Mouse (Mus musculus) E14TG2a.4 (cell line): ENCODE data around the gene Spg7.

Source experiments
- H3K27me3 ChIP-seq: 2 replicates; pipeline ENCODE4 v1.6.1; 2014; ENCODE audit warnings: low read length, control low read depth; ENCODE audit not compliant: insufficient read depth
- H3K36me3 ChIP-seq: 2 replicates; pipeline ENCODE4 v1.6.1; 2014; ENCODE audit warnings: low read length, control low read depth; ENCODE audit not compliant: insufficient read depth
- H3K4me1 ChIP-seq: replicated peaks from 2 replicates; pipeline ENCODE4 v1.6.1; 2014; ENCODE audit warnings: low read depth, low read length, control low read depth
- H3K4me3 ChIP-seq: replicated peaks from 2 replicates; pipeline ENCODE4 v1.5.1; 2014; ENCODE audit warnings: mild to moderate bottlenecking, low read length
- H3K9me3 ChIP-seq: 2 replicates; pipeline ENCODE4 v1.6.1; 2014; ENCODE audit warnings: low read length, control low read depth
- CTCF ChIP-seq: conservative IDR thresholded peaks from 2 replicates; pipeline ENCODE4 v1.5.1; 2014; ENCODE audit warnings: low read length
- NANOG ChIP-seq: IDR thresholded peaks from 2 replicates; pipeline ENCODE4 v1.6.1; 2014; ENCODE audit warnings: borderline replicate concordance, low read length, mixed read lengths
- POU5F1 ChIP-seq: IDR thresholded peaks from 2 replicates; pipeline ENCODE4 v1.6.1; 2014; ENCODE audit warnings: low read length, borderline replicate concordance

Gene Spg7

DNA sequence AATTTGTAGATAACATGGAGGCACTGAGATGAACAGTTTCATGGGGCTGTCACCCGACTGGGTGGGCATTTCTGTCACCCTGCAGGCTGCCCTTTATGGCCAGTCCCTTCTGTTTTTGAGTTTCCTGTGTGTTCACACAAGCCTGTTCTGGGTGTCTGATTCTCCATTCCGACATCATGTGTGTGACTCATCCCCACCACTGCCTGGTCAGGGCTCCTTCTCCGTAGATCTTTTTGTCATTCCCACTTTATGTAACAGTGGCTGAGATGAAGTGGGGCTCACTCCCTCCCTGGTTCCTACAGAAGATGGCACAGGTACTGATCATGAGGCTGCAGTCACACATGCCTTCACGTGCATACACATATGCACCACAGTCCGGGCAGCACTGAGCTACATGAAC lies 59.9 kb downstream of the Spg7 start:
- Histone ChIP-seq H3K4me1 (peaks cover 28% of the 10 kb centered on the region), H3K27me3 (peaks cover 61% of the 10 kb centered on the region), H3K36me3 (no peaks in the 10 kb centered on the region), H3K9me3 (no peaks in the 10 kb centered on the region), H3K4me3 (no peak overlapping the region)
- no peak for TF ChIP-seq NANOG
- TF ChIP-seq POU5F1 = no peak
- no peak for TF ChIP-seq CTCF

DNA sequence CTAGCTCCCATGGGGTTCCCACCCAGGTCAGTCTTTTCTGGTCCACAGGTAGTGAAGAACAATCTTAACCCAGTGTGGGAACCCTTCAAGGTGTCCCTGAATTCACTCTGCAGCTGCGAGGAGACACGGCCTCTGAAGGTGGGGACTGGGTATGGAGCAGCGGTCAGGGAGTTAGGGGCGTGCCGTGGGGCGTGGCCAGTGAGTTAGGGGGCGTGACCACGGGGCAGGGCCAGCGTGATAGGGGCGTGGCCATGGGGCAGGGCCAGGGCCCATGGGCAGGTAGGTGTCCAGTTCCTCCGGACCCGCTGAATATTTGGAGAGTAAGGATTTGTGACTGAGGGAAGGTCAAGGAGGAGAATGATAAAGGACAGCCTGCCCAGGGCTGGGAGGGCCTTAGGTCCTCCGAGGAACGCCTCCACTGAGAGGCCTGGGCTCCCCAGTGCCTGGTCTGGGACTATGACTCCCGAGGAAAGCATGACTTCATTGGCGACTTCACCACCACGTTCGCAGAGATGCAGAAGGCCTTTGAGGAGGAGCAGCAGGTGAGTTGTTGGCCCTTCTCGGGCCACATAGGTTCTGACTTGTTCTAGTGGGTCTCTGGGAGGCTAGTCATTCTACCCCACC lies 63.6 kb downstream of the Spg7 start:
- peaks cover 27% of the 10 kb centered on the region for H3K4me1 ChIP-seq
- H3K36me3 ChIP-seq = no peaks in the 10 kb centered on the region
- no peaks in the 10 kb centered on the region for H3K9me3 ChIP-seq
- TF ChIP-seq NANOG = no peak
- TF ChIP-seq CTCF = no peak
- no peak for TF ChIP-seq POU5F1
- peak overlapping the region; percentile 57 for H3K4me3 ChIP-seq
- peaks cover 47% of the 10 kb centered on the region for H3K27me3 ChIP-seq

DNA sequence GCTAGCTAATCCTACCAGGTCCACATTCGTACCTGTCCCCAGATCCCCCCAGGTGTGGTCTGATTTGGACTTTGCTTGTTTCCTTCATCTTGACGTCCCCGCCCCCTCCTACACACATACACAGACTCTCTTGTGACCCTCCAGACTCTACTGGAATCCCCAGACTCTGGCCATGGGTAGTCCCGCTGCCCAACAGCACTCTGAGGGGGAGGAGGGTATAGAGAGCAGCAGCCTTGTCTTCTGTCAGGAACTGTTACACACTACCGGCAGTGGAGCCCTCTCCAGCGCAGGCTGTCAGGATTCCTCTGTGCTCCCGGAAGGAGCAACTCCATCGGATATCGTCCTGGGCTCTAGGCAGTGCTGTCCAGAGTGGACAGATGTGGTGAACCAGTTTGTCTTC lies 68.3 kb downstream of the Spg7 start:
- TF ChIP-seq POU5F1 = no peak
- TF ChIP-seq NANOG = no peak
- TF ChIP-seq CTCF = no peak

DNA sequence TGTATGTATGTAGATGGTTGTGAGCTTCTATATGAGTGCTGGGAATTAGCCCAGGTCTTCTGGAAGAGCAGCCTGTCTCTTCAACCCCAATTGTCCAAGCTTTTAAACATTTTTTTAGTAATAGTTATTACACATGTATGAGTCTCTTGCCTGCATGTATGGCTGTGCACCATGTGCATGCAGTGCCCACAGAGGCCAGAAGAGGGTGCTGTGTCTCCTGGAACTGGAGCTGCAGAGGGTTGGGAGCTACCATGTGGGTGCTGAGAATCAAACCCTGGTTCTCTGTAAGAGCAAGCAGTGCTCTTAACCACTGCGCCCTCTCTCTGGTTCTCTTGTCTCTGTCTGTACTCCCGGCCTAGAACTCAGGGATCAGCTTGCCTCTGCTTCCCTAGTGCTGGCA lies 70.2 kb downstream of the Spg7 start:
- TF ChIP-seq CTCF = peak; percentile 40
- no peak for TF ChIP-seq POU5F1
- Histone ChIP-seq H3K27me3 (peaks cover 20% of the 10 kb centered on the region; the same call in 1 of the 2 replicates), H3K4me3 (no peak overlapping the region), H3K4me1 (peaks cover 9% of the 10 kb centered on the region), H3K36me3 (no peaks in the 10 kb centered on the region), H3K9me3 (peaks cover 24% of the 10 kb centered on the region)

More for the DNA sequence above, 68.3 kb downstream of the Spg7 start:
- peaks cover 8% of the 10 kb centered on the region for H3K9me3 ChIP-seq
- H3K36me3 ChIP-seq = no peaks in the 10 kb centered on the region
- H3K27me3 ChIP-seq = peaks cover 21% of the 10 kb centered on the region; the same call in 1 of the 2 replicates
- no peak overlapping the region for H3K4me3 ChIP-seq
- peaks cover 21% of the 10 kb centered on the region for H3K4me1 ChIP-seq

DNA sequence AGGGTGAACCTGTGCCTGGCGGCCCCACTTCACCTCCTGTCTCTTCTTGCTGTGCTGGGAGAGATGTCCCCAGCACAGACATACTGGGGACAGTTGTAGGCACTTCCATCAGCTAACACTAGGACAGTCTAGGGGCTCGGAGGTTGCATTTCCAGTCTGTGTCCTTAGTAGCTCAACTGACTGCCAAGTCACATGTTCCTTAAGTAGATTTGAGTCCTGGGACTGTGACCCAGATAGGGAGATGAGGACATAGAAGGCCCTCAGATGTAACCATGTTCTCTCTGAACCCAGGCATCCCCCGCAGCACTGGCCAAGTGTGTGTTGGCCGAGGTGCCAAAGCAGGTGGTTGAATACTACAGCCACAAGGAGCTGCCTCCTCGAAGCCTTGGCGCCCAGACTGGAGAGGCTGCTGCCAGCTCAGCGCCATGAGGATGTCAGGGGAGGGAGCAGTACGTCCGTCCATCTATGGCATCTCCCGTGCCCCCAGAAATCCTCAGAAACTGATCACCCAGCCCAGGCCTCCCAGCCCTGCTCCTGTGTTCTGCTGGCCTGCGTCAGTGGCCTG lies 71.5 kb downstream of the Spg7 start:
- H3K4me3 ChIP-seq = no peak overlapping the region
- TF ChIP-seq CTCF = no peak
- no peak for TF ChIP-seq POU5F1
- no peak for TF ChIP-seq NANOG
- peaks cover 37% of the 10 kb centered on the region for H3K9me3 ChIP-seq
- peaks cover 13% of the 10 kb centered on the region; the same call in 1 of the 2 replicates for H3K27me3 ChIP-seq
- H3K4me1 ChIP-seq = peaks cover 9% of the 10 kb centered on the region
- H3K36me3 ChIP-seq = no peaks in the 10 kb centered on the region

DNA sequence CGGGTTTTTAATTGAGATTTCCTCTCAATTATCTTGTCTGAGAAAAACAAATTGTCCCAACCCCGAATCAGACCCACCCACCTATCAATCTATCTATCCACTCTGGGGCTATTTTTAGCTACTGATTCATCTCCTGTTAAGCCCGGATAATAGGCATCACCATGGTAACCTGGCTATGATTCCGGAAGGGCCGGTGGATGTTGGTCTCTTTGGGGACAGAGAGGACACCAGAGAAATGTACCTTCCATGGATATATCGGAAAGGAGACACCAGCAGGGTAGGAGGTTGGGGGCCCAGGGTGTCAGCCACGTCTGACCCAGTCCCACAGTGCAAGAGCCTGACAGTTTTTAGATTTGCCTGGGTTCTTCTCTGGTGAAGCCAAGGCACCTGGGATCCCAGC lies 72.7 kb downstream of the Spg7 start:
- Histone ChIP-seq H3K27me3 (peaks cover 7% of the 10 kb centered on the region; the same call in 1 of the 2 replicates), H3K9me3 (peaks cover 48% of the 10 kb centered on the region), H3K36me3 (no peaks in the 10 kb centered on the region), H3K4me1 (peaks cover 9% of the 10 kb centered on the region), H3K4me3 (no peak overlapping the region)
- TF ChIP-seq CTCF (no peak), POU5F1 (no peak), NANOG (no peak)

DNA sequence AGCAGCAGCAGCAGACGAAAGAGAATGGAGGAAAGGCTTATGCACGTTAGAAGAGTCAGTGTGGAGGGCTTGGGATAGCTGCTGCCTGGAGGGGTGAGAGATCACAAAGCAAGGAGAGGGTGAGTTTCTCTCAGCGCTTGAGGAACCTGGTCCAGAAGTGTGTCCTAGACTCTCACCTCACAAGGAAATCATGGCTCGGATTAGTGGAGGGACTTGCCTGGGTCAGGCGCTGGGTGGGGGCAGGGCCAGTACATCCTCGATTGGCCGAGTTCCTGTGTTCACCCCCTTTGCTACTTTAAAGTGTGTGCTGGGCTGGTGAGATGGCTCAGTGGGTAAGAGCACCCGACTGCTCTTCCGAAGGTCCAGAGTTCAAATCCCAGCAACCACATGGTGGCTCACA lies 73.1 kb downstream of the Spg7 start:
- H3K4me3 ChIP-seq = no peak overlapping the region
- no peaks in the 10 kb centered on the region for H3K36me3 ChIP-seq
- H3K9me3 ChIP-seq = peaks cover 52% of the 10 kb centered on the region
- H3K4me1 ChIP-seq = peaks cover 8% of the 10 kb centered on the region
- TF ChIP-seq CTCF (no peak), POU5F1 (no peak), NANOG (no peak)
- peaks cover 6% of the 10 kb centered on the region; the same call in 1 of the 2 replicates for H3K27me3 ChIP-seq

DNA sequence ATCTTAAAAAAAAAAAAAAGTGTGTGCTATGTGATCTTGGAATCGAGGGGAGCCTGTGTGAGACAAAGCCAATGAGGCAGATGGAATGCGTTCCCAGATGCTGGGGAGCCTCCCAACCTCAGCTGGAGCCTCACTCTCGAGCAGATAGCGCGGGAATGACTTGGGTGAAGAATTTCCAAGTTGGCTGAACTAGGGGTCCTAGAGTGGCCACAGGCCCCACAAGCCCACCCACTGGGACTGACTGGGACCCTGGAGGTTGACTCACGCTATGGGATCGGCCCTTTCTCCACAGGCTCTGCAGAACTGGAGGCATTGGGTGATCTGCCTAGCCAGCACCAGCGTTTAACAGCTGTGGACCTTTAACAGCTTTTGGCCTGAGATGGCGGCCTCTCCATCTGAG lies 73.5 kb downstream of the Spg7 start:
- H3K36me3 ChIP-seq = no peaks in the 10 kb centered on the region
- 0 out of 2 replicates have a peak, but pooled peaks cover 3% of the 10 kb centered on the region for H3K27me3 ChIP-seq
- H3K4me1 ChIP-seq = peaks cover 3% of the 10 kb centered on the region
- no peak overlapping the region for H3K4me3 ChIP-seq
- TF ChIP-seq CTCF = no peak
- TF ChIP-seq NANOG = no peak
- no peak for TF ChIP-seq POU5F1
- peaks cover 57% of the 10 kb centered on the region for H3K9me3 ChIP-seq

DNA sequence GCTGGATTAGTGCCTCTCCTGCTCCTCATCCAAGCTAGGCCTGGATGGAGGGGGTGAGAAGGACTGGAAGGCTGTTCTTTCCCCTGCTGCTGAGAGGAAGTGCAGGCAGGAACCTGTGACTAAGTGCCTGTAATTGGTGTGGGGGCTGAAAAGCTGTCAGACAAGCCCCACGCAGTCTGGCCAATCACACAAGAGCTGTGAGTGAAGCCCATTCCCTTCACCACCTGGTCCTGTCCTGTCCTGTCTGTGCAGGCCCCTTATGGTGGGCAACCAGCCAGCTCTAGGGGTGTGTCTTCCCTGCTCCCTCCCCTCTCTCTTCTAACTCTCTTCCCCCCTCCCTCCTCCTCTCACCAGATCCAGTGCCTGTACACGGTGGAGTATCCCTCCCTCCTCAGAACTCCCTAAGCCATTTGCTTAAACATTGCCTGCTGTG lies 74.9 kb downstream of the Spg7 start:
- H3K36me3 ChIP-seq = no peaks in the 10 kb centered on the region
- TF ChIP-seq POU5F1 (no peak), CTCF (no peak), NANOG (no peak)
- H3K9me3 ChIP-seq = peaks cover 71% of the 10 kb centered on the region
- H3K4me3 ChIP-seq = no peak overlapping the region
- no peaks in the 10 kb centered on the region for H3K4me1 ChIP-seq
- no peaks in the 10 kb centered on the region for H3K27me3 ChIP-seq
